Mouse (Mus musculus) CD4-positive, CD25-positive, alpha-beta regulatory T cell, adult 2 months (primary cell): ENCODE results near the gene Nptx1.

Experiments used
- DNase-seq: peaks from one replicate; pipeline ENCODE4 v3.0.0-alpha.2; 2012; ENCODE audit warnings: low read depth, low spot score

The Nptx1 gene

GRCm38 (mm10) chr11:119551468-119551867 is 3.9 kb upstream of the Nptx1 start:
- no peak for DNase-seq

- no peak for DNase-seq
Measured at GRCm38 (mm10) chr11:119550546-119551335, 3.2 kb upstream of the Nptx1 start.

- DNase-seq, result peak; percentile 20
Measured at GRCm38 (mm10) chr11:119549371-119549811, 1.8 kb upstream of the Nptx1 start.

GRCm38 (mm10) chr11:119548741-119549370 is 1.3 kb upstream of the Nptx1 start:
- peak; percentile 19 for DNase-seq

GRCm38 (mm10) chr11:119547951-119548591 is 518 bp upstream of the Nptx1 start:
- no peak for DNase-seq

- DNase-seq, result peak; percentile 12
Measured at GRCm38 (mm10) chr11:119546496-119547182, 914 bp downstream of the Nptx1 start.

- DNase-seq, result peak; percentile 43
Measured at GRCm38 (mm10) chr11:119545741-119546495, 1.6 kb downstream of the Nptx1 start.

- no peak for DNase-seq
Measured at GRCm38 (mm10) chr11:119545281-119545680, 2.3 kb downstream of the Nptx1 start.

GRCm38 (mm10) chr11:119544518-119545105 is 2.9 kb downstream of the Nptx1 start:
- no peak for DNase-seq

- no peak for DNase-seq
Measured at GRCm38 (mm10) chr11:119543816-119544517, 3.6 kb downstream of the Nptx1 start.

GRCm38 (mm10) chr11:119542886-119543285 is 4.7 kb downstream of the Nptx1 start:
- DNase-seq, result no peak

- no peak for DNase-seq
Measured at GRCm38 (mm10) chr11:119542371-119542770, 5.2 kb downstream of the Nptx1 start.

GRCm38 (mm10) chr11:119541082-119541481 is 6.5 kb downstream of the Nptx1 start:
- no peak for DNase-seq

GRCm38 (mm10) chr11:119540560-119540959 is 7.0 kb downstream of the Nptx1 start:
- no peak for DNase-seq

- no peak for DNase-seq
Measured at GRCm38 (mm10) chr11:119539944-119540343, 7.6 kb downstream of the Nptx1 start.

GRCm38 (mm10) chr11:119533745-119534144 is 13.8 kb downstream of the Nptx1 start:
- no peak for DNase-seq

- no peak for DNase-seq
Measured at GRCm38 (mm10) chr11:119532460-119532859, 15.1 kb downstream of the Nptx1 start.

- DNase-seq, result no peak
Measured at GRCm38 (mm10) chr11:119528930-119529329, 18.6 kb downstream of the Nptx1 start.

GRCm38 (mm10) chr11:119526068-119526966 is 21.2 kb downstream of the Nptx1 start:
- no peak for DNase-seq
